Mouse (Mus musculus) cortical plate, adult 2 months (tissue): Measurements from ENCODE around the gene Gm39115. TPM values are rescaled to one million over a fixed set of nuclear protein-coding genes. Genes with fewer than 3 reads are reported as not detected.

Experiments
- H3K27ac ChIP-seq: fragments of 200-500 bp; 2 replicates; pipeline ENCODE4 v1.5.1; 2012; ENCODE audit warnings: low read length, control low read depth, inconsistent platforms; ENCODE audit not compliant: insufficient read depth
- H3K4me1 ChIP-seq: fragments of 200-500 bp; 2 replicates; pipeline ENCODE4 v1.6.1; 2011; ENCODE audit warnings: low read length; ENCODE audit not compliant: control insufficient read depth, insufficient read depth
- H3K4me3 ChIP-seq: fragments of 200-500 bp; 2 replicates; pipeline ENCODE4 v1.5.1; 2011; ENCODE audit warnings: mild to moderate bottlenecking, low read length, control low read depth; ENCODE audit not compliant: insufficient read depth
- CTCF ChIP-seq: fragments of 200-500 bp; IDR thresholded peaks from 2 replicates; pipeline ENCODE4 v1.5.1; 2011; ENCODE audit warnings: mild to moderate bottlenecking, control low read depth, low read length; ENCODE audit not compliant: insufficient read depth; ENCODE audit errors: extremely low read depth
- POLR2A ChIP-seq: fragments of 200-500 bp; IDR thresholded peaks from 2 replicates; pipeline ENCODE4 v1.6.1; 2011; ENCODE audit warnings: mild to moderate bottlenecking, low read length, control low read depth; ENCODE audit not compliant: insufficient read depth; ENCODE audit errors: extremely low read depth
- polyA plus RNA-seq: library from polyadenylated mRNA; depleted of rRNA; stranded (reverse); fragments of >200 nt; gene quantifications from 2 replicates; pipeline ENCODE4 v1.2.3, GENCODE M21; 2012; rRNA removed

Gene Gm39115
- polyA plus RNA-seq, 1 experiment: not detected

- TF ChIP-seq CTCF (no peak), POLR2A (no peak)
- H3K4me3 ChIP-seq: no peak overlapping the region
- H3K27ac ChIP-seq: no peak overlapping the region
- peaks cover 19% of the 10 kb centered on the region for H3K4me1 ChIP-seq
Measured at GRCm38 (mm10) chr7:142087069-142087652, 48.7 kb downstream of the Gm39115 start.

- H3K4me1 ChIP-seq: peaks cover 17% of the 10 kb centered on the region
Measured at GRCm38 (mm10) chr7:142086159-142086905, 49.5 kb downstream of the Gm39115 start.

More at GRCm38 (mm10) chr7:142086159-142086905, 49.5 kb downstream of the Gm39115 start:
- TF ChIP-seq POLR2A: no peak
- no peak for TF ChIP-seq CTCF
- Histone ChIP-seq H3K4me3 (no peak overlapping the region), H3K27ac (no peak overlapping the region)

Other genes starting within 250 kb of the Gm39115 start
- gene Tollip, start 217.5 kb downstream of the Gm39115 start, polyA plus RNA-seq: 121 and 122 TPM in 2 replicates
- gene Brsk2, start 186.3 kb downstream of the Gm39115 start, polyA plus RNA-seq: 179 and 188 TPM in 2 replicates
- gene Mob2, start 75.0 kb downstream of the Gm39115 start, polyA plus RNA-seq: 49.3 and 50.7 TPM in 2 replicates
- 94.9 and 102 TPM in 2 replicates for gene Dusp8, start 40.2 kb downstream of the Gm39115 start, polyA plus RNA-seq
- not detected in 2 replicates for gene Gm45618, start 15.3 kb downstream of the Gm39115 start, polyA plus RNA-seq
- gene Gm45337, start 8.6 kb upstream of the Gm39115 start, polyA plus RNA-seq: not detected in 2 replicates
- not detected in 2 replicates for gene Gm29735, start 21.1 kb upstream of the Gm39115 start, polyA plus RNA-seq
- gene Gm4553, start 29.7 kb upstream of the Gm39115 start, polyA plus RNA-seq: not detected in 2 replicates
- gene Krtap5-2, start 40.0 kb upstream of the Gm39115 start, polyA plus RNA-seq: not detected in 2 replicates
- gene Gm10153, start 54.4 kb upstream of the Gm39115 start, polyA plus RNA-seq: not detected in 2 replicates
- not detected in 2 replicates for gene Krtap5-3, start 65.3 kb upstream of the Gm39115 start, polyA plus RNA-seq
- gene Gm7579, start 75.8 kb upstream of the Gm39115 start, polyA plus RNA-seq: not detected in 2 replicates
- not detected in 2 replicates for gene Krtap5-5, start 93.9 kb upstream of the Gm39115 start, polyA plus RNA-seq
- gene Gm40460, start 105.0 kb upstream of the Gm39115 start, polyA plus RNA-seq: not detected in 2 replicates
- not detected in 2 replicates for gene Gm2431, start 122.3 kb upstream of the Gm39115 start, polyA plus RNA-seq
- not detected in 2 replicates for gene Gm4559, start 138.3 kb upstream of the Gm39115 start, polyA plus RNA-seq
- not detected in 2 replicates for gene Krtap5-1, start 161.1 kb upstream of the Gm39115 start, polyA plus RNA-seq
- gene Krtap5-4, start 167.5 kb upstream of the Gm39115 start, polyA plus RNA-seq: not detected in 2 replicates
- gene Ifitm10, start 237.7 kb upstream of the Gm39115 start, polyA plus RNA-seq: 43.0 and 45.7 TPM in 2 replicates
- 0.45 and 1.4 TPM in 2 replicates for gene Gm49369, start 246.6 kb upstream of the Gm39115 start, polyA plus RNA-seq